ENCODE assay signal across 10 mouse cellular contexts in genomic region chr19:28994870-28995269, GRCm38 (mm10). TPM values are rescaled to one million over a fixed set of nuclear protein-coding genes. Genes with fewer than 3 reads are reported as not detected.
DNase-seq lines count a peak whose midpoint lies in the region; ATAC-seq and TF ChIP-seq lines count a peak whose summit lies in the region.
"Had no signal": no experiment of that assay in that cellular context is flagged by ENCODE, and none has a peak within 500 bp of the region (broad histone marks: within the 10 kb centered on the region; RNA-seq: fewer than 3 reads in every experiment).

No protein-coding gene starts in this region.

- no peak overlapping the region for H3K27ac ChIP-seq in kidney, adult 2 months (ENCODE audit: insufficient read depth, low read depth, low read length)
- peak overlapping the region; percentile 64 for H3K27ac ChIP-seq in heart, postnatal 0 days (ENCODE audit: low read depth)
- peak overlapping the region; percentile 8 for H3K27ac ChIP-seq in olfactory bulb, adult 2 months (ENCODE audit: insufficient read depth, low read depth, low read length)
- H3K27ac ChIP-seq: macrophage had no signal

- H3K36me3 ChIP-seq in kidney, adult 2 months (ENCODE audit: control insufficient read depth, insufficient read depth, low read length), result peaks cover 6% of the 10 kb centered on the region; the same call in 1 of the 2 replicates
- peaks cover 43% of the 10 kb centered on the region for H3K36me3 ChIP-seq in heart, postnatal 0 days (replicated peaks; ENCODE audit: control insufficient read depth, insufficient read depth, low read length)

- no peaks in the 10 kb centered on the region for H3K9me3 ChIP-seq in heart, postnatal 0 days (replicated peaks; ENCODE audit: control insufficient read depth, low read length)

- no peak for TF ChIP-seq POLR2A in kidney, adult 2 months (IDR thresholded peaks at IDR 0.05; ENCODE audit: low read depth, low read length)
- no peak for TF ChIP-seq POLR2A in olfactory bulb, adult 2 months (IDR thresholded peaks at IDR 0.05; ENCODE audit: insufficient read depth, low read depth, low read length)

- no peak overlapping the region for H3K4me2 ChIP-seq in heart, postnatal 0 days (ENCODE audit: low read depth, low read length)

- peak; percentile 25 for DNase-seq in cerebellum, adult 9-10 months
- DNase-seq in cerebellum, adult 8-10 months, result no peak
- peak; percentile 14 for DNase-seq in kidney, adult 2 months
- no peak for DNase-seq in kidney, adult 11 months
- DNase-seq in heart, postnatal 0 days (ENCODE audit: low spot score), result peak; percentile 73
- DNase-seq in liver, result no peak

- no peaks in the 10 kb centered on the region for H3K27me3 ChIP-seq in kidney, adult 2 months (replicated peaks; ENCODE audit: control insufficient read depth, insufficient read depth, low read length)
- no peaks in the 10 kb centered on the region for H3K27me3 ChIP-seq in heart, postnatal 0 days (ENCODE audit: control insufficient read depth, insufficient read depth, low read length)

- 69% methylated on average over 7 of the region's 7 CpGs for WGBS in kidney, adult 2 months
- 42% methylated on average over 7 of the region's 7 CpGs for WGBS in heart, postnatal 0 days
- WGBS in olfactory bulb, adult 2 months, result 36% methylated on average over 7 of the region's 7 CpGs

- TF ChIP-seq EP300 in heart, postnatal 0 days (IDR thresholded peaks at IDR 0.05; ENCODE audit: low read depth), result no peak

- ATAC-seq in heart, postnatal 0 days (ENCODE audit: insufficient read depth, low read depth), result 0 out of 2 replicates have a peak, but pooled peaks have one; percentile 6
- no peak for ATAC-seq in megakaryocyte progenitor cell, adult 5-6 weeks (replicated peaks; ENCODE audit: poor library complexity)

- no peak for TF ChIP-seq CTCF in kidney, adult 2 months (conservative IDR thresholded peaks at IDR 0.05; ENCODE audit: insufficient read depth, insufficient read length, low read depth, low read length)
- no peak for TF ChIP-seq CTCF in heart, postnatal 0 days (IDR thresholded peaks at IDR 0.05; ENCODE audit: low read depth)
- no peak for TF ChIP-seq CTCF in olfactory bulb, adult 2 months (IDR thresholded peaks at IDR 0.05; ENCODE audit: insufficient read depth, low read depth, low read length)

- H3K4me1 ChIP-seq in kidney, adult 2 months (ENCODE audit: control insufficient read depth, insufficient read depth, low read length), result peaks cover 3% of the 10 kb centered on the region; the same call in 1 of the 2 replicates
- peaks cover 15% of the 10 kb centered on the region for H3K4me1 ChIP-seq in heart, postnatal 0 days (ENCODE audit: control insufficient read depth, insufficient read depth)
- peaks cover 5% of the 10 kb centered on the region for H3K4me1 ChIP-seq in olfactory bulb, adult 2 months (ENCODE audit: control insufficient read depth, insufficient read depth, low read length)

- no peak overlapping the region for H3K4me3 ChIP-seq in kidney, adult 2 months (ENCODE audit: insufficient read depth, low read depth, low read length)
- H3K4me3 ChIP-seq in heart, postnatal 0 days (ENCODE audit: low read depth, low read length), result no peak overlapping the region
- H3K4me3 ChIP-seq in olfactory bulb, adult 2 months (ENCODE audit: insufficient read depth, low read depth, low read length), result no peak overlapping the region

- no peak overlapping the region for H3K9ac ChIP-seq in heart, postnatal 0 days (replicated peaks; ENCODE audit: low read depth, low read length)

RNA-seq across cellular contexts. Expression of gene Cdc37l1, which starts 4.7 kb away (rescaled TPM):
- polyA plus RNA-seq in kidney, adult 2 months (2012; rRNA removed), result 13.5 and 15.6 TPM in 2 replicates
- 90.6 and 98.7 TPM in 2 replicates for total RNA-seq in heart, postnatal 0 days (2014; rRNA removed; ENCODE audit: low replicate concordance)
- polyA plus RNA-seq in heart, postnatal 0 days (2015; fragmentation: Nextera tagmentation; extraction: Ambion mirVana), result 44.0 and 50.3 TPM in 2 replicates
- polyA plus RNA-seq in olfactory bulb, adult 2 months (2012; ENCODE audit: insufficient read depth, insufficient read length, low replicate concordance, missing spikeins), result 483 TPM in 1 of 2 replicates, not detected in the other
- total RNA-seq in megakaryocyte progenitor cell, adult 5-6 weeks (2015), result 28.5 and 45.0 TPM in 2 replicates
- 31.0 and 48.1 TPM in 2 replicates for total RNA-seq in megakaryocyte progenitor cell, adult 5-6 weeks (2017)

RNA-seq across cellular contexts. Expression of gene 4430402I18Rik, which starts 27.3 kb away (rescaled TPM):
- polyA plus RNA-seq in kidney, adult 2 months (2012; rRNA removed), result 8.1 and 9.0 TPM in 2 replicates
- total RNA-seq in heart, postnatal 0 days (2014; rRNA removed; ENCODE audit: low replicate concordance), result 3.1 and 24.2 TPM in 2 replicates
- 19.1 and 28.4 TPM in 2 replicates for polyA plus RNA-seq in heart, postnatal 0 days (2015; fragmentation: Nextera tagmentation; extraction: Ambion mirVana)
- polyA plus RNA-seq in olfactory bulb, adult 2 months (2012; ENCODE audit: insufficient read depth, insufficient read length, low replicate concordance, missing spikeins), result not detected in 2 replicates
- total RNA-seq in megakaryocyte progenitor cell, adult 5-6 weeks (2015), result 0.12 TPM in 1 of 2 replicates, not detected in the other
- total RNA-seq in megakaryocyte progenitor cell, adult 5-6 weeks (2017), result 0.21 TPM in 1 of 2 replicates, not detected in the other
- total RNA-seq: hematopoietic stem cell, adult 5-6 weeks had no signal

RNA-seq across cellular contexts. Expression of gene Plpp6, which starts 31.1 kb away (rescaled TPM):
- 14.2 and 14.8 TPM in 2 replicates for polyA plus RNA-seq in kidney, adult 2 months (2012; rRNA removed)
- total RNA-seq in heart, postnatal 0 days (2014; rRNA removed; ENCODE audit: low replicate concordance), result 8.8 and 13.0 TPM in 2 replicates
- polyA plus RNA-seq in heart, postnatal 0 days (2015; fragmentation: Nextera tagmentation; extraction: Ambion mirVana), result 4.4 and 5.5 TPM in 2 replicates
- polyA plus RNA-seq in olfactory bulb, adult 2 months (2012; ENCODE audit: insufficient read depth, insufficient read length, low replicate concordance, missing spikeins), result not detected in 2 replicates
- 11.4 and 13.7 TPM in 2 replicates for total RNA-seq in megakaryocyte progenitor cell, adult 5-6 weeks (2015)
- 5.5 and 5.9 TPM in 2 replicates for total RNA-seq in megakaryocyte progenitor cell, adult 5-6 weeks (2017)

RNA-seq across cellular contexts. Expression of gene Ak3, which starts 52.9 kb away (rescaled TPM):
- polyA plus RNA-seq in kidney, adult 2 months (2012; rRNA removed), result 155 and 160 TPM in 2 replicates
- total RNA-seq in heart, postnatal 0 days (2014; rRNA removed; ENCODE audit: low replicate concordance), result 74.3 and 97.5 TPM in 2 replicates
- polyA plus RNA-seq in heart, postnatal 0 days (2015; fragmentation: Nextera tagmentation; extraction: Ambion mirVana), result 87.4 and 88.3 TPM in 2 replicates
- polyA plus RNA-seq in olfactory bulb, adult 2 months (2012; ENCODE audit: insufficient read depth, insufficient read length, low replicate concordance, missing spikeins), result not detected in 2 replicates
- 41.5 and 50.1 TPM in 2 replicates for total RNA-seq in megakaryocyte progenitor cell, adult 5-6 weeks (2015)
- 22.3 and 29.4 TPM in 2 replicates for total RNA-seq in megakaryocyte progenitor cell, adult 5-6 weeks (2017)

Comparison
In these comparisons a context has a peak if more than half of its experiments do, and no peak if none do; other contexts are left out.
1. DNase-seq: peak in cerebellum, adult 9-10 months (single experiment), kidney, adult 2 months (single experiment) and heart, postnatal 0 days (single experiment); none in cerebellum, adult 8-10 months (single experiment), kidney, adult 11 months (single experiment) and liver (single experiment).